Mouse (Mus musculus) neural tube, embryonic 15.5 days (tissue): Measurements from ENCODE around the gene Akt2. TPM values are rescaled to one million over a fixed set of nuclear protein-coding genes. Genes with fewer than 3 reads are reported as not detected.

ENCODE experiments used
- ATAC-seq: fragments of 200-750 bp; cut with Nextera tagmentation; 2 replicates; pipeline ENCODE4 v1.8.0; 2017; ENCODE audit warnings: mild to moderate bottlenecking, moderate TSS enrichment, moderate library complexity; ENCODE audit not compliant: low FRiP score
- H3K27ac ChIP-seq: fragments of 300-500 bp; sonication (generic); replicated peaks from 2 replicates; pipeline ENCODE4 v1.5.1; 2015; ENCODE audit warnings: mild to moderate bottlenecking, inconsistent platforms
- H3K27me3 ChIP-seq: fragments of 300-500 bp; sonication (generic); replicated peaks from 2 replicates; pipeline ENCODE4 v1.6.1; 2015; ENCODE audit warnings: inconsistent platforms
- H3K36me3 ChIP-seq: fragments of 300-500 bp; sonication (generic); 2 replicates; pipeline ENCODE4 v1.6.1; 2015; ENCODE audit warnings: inconsistent platforms
- H3K4me1 ChIP-seq: fragments of 300-500 bp; sonication (generic); 2 replicates; pipeline ENCODE4 v1.6.1; 2015; ENCODE audit warnings: inconsistent platforms
- H3K4me2 ChIP-seq: fragments of 300-500 bp; sonication (generic); 2 replicates; pipeline ENCODE4 v1.6.1; 2015; ENCODE audit warnings: inconsistent platforms, mild to moderate bottlenecking, moderate library complexity
- H3K4me3 ChIP-seq: fragments of 300-500 bp; sonication (generic); replicated peaks from 2 replicates; pipeline ENCODE4 v1.5.1; 2015; ENCODE audit warnings: mild to moderate bottlenecking, inconsistent platforms
- H3K9ac ChIP-seq: fragments of 300-500 bp; sonication (generic); replicated peaks from 2 replicates; pipeline ENCODE4 v1.6.1; 2015; ENCODE audit warnings: mild to moderate bottlenecking, inconsistent platforms
- H3K9me3 ChIP-seq: fragments of 300-500 bp; sonication (generic); replicated peaks from 2 replicates; pipeline ENCODE4 v1.6.1; 2016; ENCODE audit warnings: inconsistent platforms
- WGBS: fragments of 180-500 bp; shearing (Covaris S2); methylation state at CpG from one replicate; pipeline ENCODE4 v1.1.7; 2015; ENCODE audit warnings: mixed read lengths; 5-methylcytosine and 5-hydroxymethylcytosine counted together
- polyA plus RNA-seq: library from polyadenylated mRNA; unstranded; fragments of >200 nt; fragmentation: Nextera tagmentation; extraction: Ambion mirVana; gene quantifications from 2 replicates; pipeline ENCODE4 v1.2.1, GENCODE M21; 2015

Gene Akt2
- polyA plus RNA-seq, 1 experiment from 2014 or later: 52.0 TPM

DNA sequence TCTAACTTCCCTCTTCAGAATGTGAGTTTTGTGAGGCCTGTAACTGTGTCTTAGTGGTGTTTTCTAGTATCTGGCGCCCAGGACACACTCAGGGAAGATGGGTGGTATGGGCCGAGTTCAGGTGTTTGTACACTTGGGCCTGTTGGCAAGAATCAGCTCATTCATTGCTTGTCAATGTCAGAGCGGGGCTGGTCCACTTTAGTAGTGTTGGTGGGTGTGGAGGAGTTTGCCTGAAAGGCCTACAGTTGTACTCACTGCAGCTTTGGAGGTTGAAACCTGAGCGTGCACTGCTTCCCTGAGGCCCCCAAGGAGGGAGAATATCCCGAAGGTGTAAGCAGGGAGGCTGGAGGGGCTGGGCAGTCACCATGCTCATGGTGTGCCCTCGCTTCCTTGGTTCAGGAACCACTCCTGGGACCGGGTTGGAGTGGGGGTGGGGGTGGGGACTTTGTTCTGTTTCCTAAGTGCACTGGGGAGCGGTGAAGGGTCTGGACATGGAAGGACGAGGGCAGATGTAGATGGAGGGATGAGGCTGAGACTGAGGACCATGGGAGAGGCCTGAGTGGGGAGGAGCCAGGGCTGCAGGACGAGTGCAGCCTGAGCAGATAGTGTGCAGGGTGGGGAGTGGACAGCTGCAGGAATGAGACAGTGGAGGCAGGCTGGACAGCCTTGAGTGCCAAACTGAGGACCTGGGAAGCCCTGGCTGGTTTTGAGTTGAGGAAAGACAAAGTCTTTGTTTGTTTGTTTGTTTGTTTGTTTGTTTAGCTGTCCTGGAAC lies 15.3 kb downstream of the Akt2 start:
- H3K36me3 ChIP-seq: peaks cover 20% of the 10 kb centered on the region
- H3K27me3 ChIP-seq: no peaks in the 10 kb centered on the region
- peaks cover 55% of the 10 kb centered on the region for H3K4me1 ChIP-seq
- 65% methylated on average over 10 of the region's 10 CpGs for WGBS
- H3K27ac ChIP-seq: peak overlapping the region; percentile 51; the same call in 1 of the 2 replicates
- ATAC-seq: no peak
- H3K9me3 ChIP-seq: no peaks in the 10 kb centered on the region
- H3K9ac ChIP-seq: no peak overlapping the region
- H3K4me3 ChIP-seq: no peak overlapping the region
- H3K4me2 ChIP-seq: no peak overlapping the region

DNA sequence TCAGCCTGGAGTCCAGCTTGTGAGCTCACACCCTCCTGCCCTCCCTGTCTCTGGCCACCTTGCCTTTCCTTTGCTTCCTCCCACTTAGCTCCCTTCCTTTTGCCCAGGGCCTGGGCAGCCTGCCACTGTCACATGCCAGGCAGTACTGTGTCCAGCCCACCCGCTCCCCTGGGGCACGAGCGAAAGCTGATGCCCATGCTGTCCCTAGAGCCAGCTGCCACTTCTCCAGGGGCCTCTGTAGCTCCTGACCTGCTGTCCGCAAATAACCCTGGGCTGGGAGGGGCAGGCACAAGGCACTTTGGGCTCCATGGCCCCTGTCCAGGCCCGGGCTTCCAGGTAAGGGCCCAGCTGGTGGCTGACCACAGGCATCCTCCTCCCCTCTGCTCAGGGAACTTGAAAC lies 16.2 kb downstream of the Akt2 start:
- Histone ChIP-seq H3K9ac (no peak overlapping the region; the same call in 1 of the 2 replicates), H3K27me3 (no peaks in the 10 kb centered on the region), H3K4me2 (no peak overlapping the region), H3K4me3 (no peak overlapping the region), H3K4me1 (peaks cover 47% of the 10 kb centered on the region), H3K36me3 (peaks cover 20% of the 10 kb centered on the region), H3K9me3 (no peaks in the 10 kb centered on the region), H3K27ac (0 out of 2 replicates have a peak overlapping the region, but pooled peaks have one; percentile 51)
- ATAC-seq: peak; percentile 49; the same call in 1 of the 2 replicates
- 37% methylated on average over 5 of the region's 5 CpGs for WGBS

DNA sequence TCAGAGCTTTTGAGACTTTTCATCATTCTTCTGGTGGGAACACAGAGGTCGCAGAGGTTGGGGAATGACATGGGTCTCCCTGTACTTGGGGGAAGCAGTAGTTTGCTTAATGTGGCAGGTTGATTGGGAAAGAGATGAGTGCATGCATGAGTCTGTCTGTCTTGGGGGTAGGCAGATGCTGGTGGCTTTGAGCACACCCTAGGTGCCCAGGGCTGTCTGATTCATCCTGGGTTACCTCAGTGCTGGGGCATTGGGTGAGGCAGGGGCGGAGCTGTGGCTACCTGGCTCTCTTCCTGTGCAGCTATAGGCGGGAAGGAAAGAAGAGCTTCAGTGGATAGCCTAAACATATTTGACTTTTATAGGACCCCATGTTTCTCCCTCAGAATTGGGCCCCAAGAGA lies 16.8 kb downstream of the Akt2 start:
- Histone ChIP-seq H3K27ac (0 out of 2 replicates have a peak overlapping the region, but pooled peaks have one; percentile 33), H3K9me3 (no peaks in the 10 kb centered on the region), H3K9ac (no peak overlapping the region), H3K27me3 (no peaks in the 10 kb centered on the region), H3K4me2 (no peak overlapping the region), H3K4me1 (peaks cover 50% of the 10 kb centered on the region), H3K4me3 (no peak overlapping the region), H3K36me3 (peaks cover 20% of the 10 kb centered on the region)
- WGBS: 93% methylated on average over 3 of the region's 3 CpGs
- no peak for ATAC-seq

DNA sequence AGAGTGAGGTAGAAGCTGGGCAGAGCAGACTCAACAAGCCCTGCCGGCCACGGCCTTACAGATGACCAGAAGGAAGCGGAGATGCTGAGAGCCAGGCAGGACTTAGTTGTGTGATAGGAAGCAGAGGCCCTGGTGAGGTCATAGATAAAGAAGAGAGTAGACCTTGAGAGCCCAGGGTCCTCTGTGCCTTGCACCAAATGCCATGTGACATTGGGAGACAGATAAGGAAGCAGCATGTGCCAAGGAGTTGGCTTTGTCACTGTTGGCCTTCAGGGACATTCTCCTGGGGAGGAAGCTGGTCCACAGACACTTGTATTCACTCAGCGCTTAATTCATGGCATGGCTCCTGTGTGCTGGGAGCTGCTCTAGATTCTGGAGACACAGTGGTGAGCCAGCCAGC lies 17.9 kb downstream of the Akt2 start:
- peaks cover 52% of the 10 kb centered on the region for H3K4me1 ChIP-seq

GRCm38 (mm10) chr7:27609688-27610087 lies 18.3 kb downstream of the Akt2 start:
- no peak for ATAC-seq
- Histone ChIP-seq H3K4me2 (no peak overlapping the region), H3K9ac (no peak overlapping the region), H3K9me3 (no peaks in the 10 kb centered on the region), H3K27ac (no peak overlapping the region), H3K4me3 (no peak overlapping the region), H3K4me1 (peaks cover 52% of the 10 kb centered on the region), H3K27me3 (no peaks in the 10 kb centered on the region), H3K36me3 (peaks cover 20% of the 10 kb centered on the region)
- WGBS: 84% methylated on average over 2 of the region's 2 CpGs

More for the DNA sequence above, 17.9 kb downstream of the Akt2 start:
- WGBS: 96% methylated on average over 4 of the region's 4 CpGs
- Histone ChIP-seq H3K4me2 (no peak overlapping the region), H3K36me3 (peaks cover 20% of the 10 kb centered on the region), H3K27me3 (no peaks in the 10 kb centered on the region), H3K27ac (no peak overlapping the region), H3K9ac (no peak overlapping the region), H3K4me3 (no peak overlapping the region), H3K9me3 (no peaks in the 10 kb centered on the region)
- no peak for ATAC-seq

GRCm38 (mm10) chr7:27610370-27610769 lies 19.0 kb downstream of the Akt2 start:
- Histone ChIP-seq H3K4me2 (no peak overlapping the region), H3K4me3 (no peak overlapping the region), H3K27ac (no peak overlapping the region), H3K9ac (no peak overlapping the region), H3K27me3 (no peaks in the 10 kb centered on the region), H3K36me3 (peaks cover 20% of the 10 kb centered on the region), H3K9me3 (no peaks in the 10 kb centered on the region), H3K4me1 (peaks cover 48% of the 10 kb centered on the region)
- no peak for ATAC-seq
- 95% methylated on average over 3 of the region's 3 CpGs for WGBS

GRCm38 (mm10) chr7:27610871-27611270 lies 19.5 kb downstream of the Akt2 start:
- 93% methylated on average over 5 of the region's 5 CpGs for WGBS
- Histone ChIP-seq H3K4me1 (peaks cover 43% of the 10 kb centered on the region), H3K9ac (no peak overlapping the region), H3K9me3 (no peaks in the 10 kb centered on the region), H3K4me3 (no peak overlapping the region), H3K36me3 (peaks cover 20% of the 10 kb centered on the region), H3K4me2 (no peak overlapping the region), H3K27me3 (no peaks in the 10 kb centered on the region), H3K27ac (no peak overlapping the region)
- no peak for ATAC-seq

- Histone ChIP-seq H3K9ac (no peak overlapping the region), H3K4me1 (peaks cover 22% of the 10 kb centered on the region), H3K27me3 (no peaks in the 10 kb centered on the region), H3K4me3 (no peak overlapping the region), H3K9me3 (no peaks in the 10 kb centered on the region), H3K36me3 (peaks cover 41% of the 10 kb centered on the region), H3K4me2 (no peak overlapping the region), H3K27ac (0 out of 2 replicates have a peak overlapping the region, but pooled peaks have one; percentile 67)
- no peak for ATAC-seq
- 60% methylated on average over 4 of the region's 4 CpGs for WGBS
These were observed 21.6 kb downstream of the Akt2 start for GRCm38 (mm10) chr7:27612940-27613339.

GRCm38 (mm10) chr7:27613751-27614499 lies 22.6 kb downstream of the Akt2 start:
- ATAC-seq: peak; percentile 59; the same call in 1 of the 2 replicates
- Histone ChIP-seq H3K4me3 (no peak overlapping the region), H3K36me3 (peaks cover 50% of the 10 kb centered on the region), H3K4me1 (peaks cover 18% of the 10 kb centered on the region), H3K9ac (no peak overlapping the region), H3K27me3 (no peaks in the 10 kb centered on the region), H3K9me3 (no peaks in the 10 kb centered on the region), H3K27ac (peak overlapping the region; percentile 67), H3K4me2 (no peak overlapping the region)
- WGBS: 39% methylated on average over 8 of the region's 8 CpGs

GRCm38 (mm10) chr7:27621028-27621427 lies 29.7 kb downstream of the Akt2 start:
- H3K4me1 ChIP-seq: no peaks in the 10 kb centered on the region
- no peaks in the 10 kb centered on the region for H3K27me3 ChIP-seq
- no peak for ATAC-seq
- peaks cover 69% of the 10 kb centered on the region for H3K36me3 ChIP-seq
- 80% methylated on average over 6 of the region's 6 CpGs for WGBS
- H3K9ac ChIP-seq: no peak overlapping the region
- H3K4me2 ChIP-seq: no peak overlapping the region
- H3K9me3 ChIP-seq: no peaks in the 10 kb centered on the region
- H3K27ac ChIP-seq: no peak overlapping the region
- no peak overlapping the region for H3K4me3 ChIP-seq

GRCm38 (mm10) chr7:27622234-27622633 lies 30.9 kb downstream of the Akt2 start:
- WGBS: 76% methylated on average over 1 of the region's 1 CpGs
- H3K4me1 ChIP-seq: no peaks in the 10 kb centered on the region
- no peak for ATAC-seq
- H3K4me2 ChIP-seq: no peak overlapping the region
- H3K9ac ChIP-seq: no peak overlapping the region
- peaks cover 64% of the 10 kb centered on the region for H3K36me3 ChIP-seq
- no peaks in the 10 kb centered on the region for H3K9me3 ChIP-seq
- H3K27me3 ChIP-seq: no peaks in the 10 kb centered on the region
- no peak overlapping the region for H3K27ac ChIP-seq
- H3K4me3 ChIP-seq: no peak overlapping the region

- Histone ChIP-seq H3K36me3 (peaks cover 67% of the 10 kb centered on the region), H3K9ac (no peak overlapping the region), H3K4me3 (no peak overlapping the region), H3K4me2 (no peak overlapping the region), H3K4me1 (no peaks in the 10 kb centered on the region), H3K27ac (no peak overlapping the region), H3K9me3 (no peaks in the 10 kb centered on the region), H3K27me3 (no peaks in the 10 kb centered on the region)
- ATAC-seq: no peak
These were observed 33.6 kb downstream of the Akt2 start for GRCm38 (mm10) chr7:27624967-27625366.
